Mouse (Mus musculus) midbrain, embryonic 11.5 days (tissue): ENCODE measurements around the gene Spata5. TPM values are rescaled to one million over a fixed set of nuclear protein-coding genes. Genes with fewer than 3 reads are reported as not detected.

Experiments used
- ATAC-seq: fragments of 200-750 bp; cut with Nextera tagmentation; 2 replicates; pipeline ENCODE4 v1.8.0; 2017; ENCODE audit warnings: moderate TSS enrichment, moderate library complexity; ENCODE audit not compliant: low FRiP score
- DNase-seq: peaks from one replicate; pipeline ENCODE4 v3.0.0; 2015; ENCODE audit warnings: low spot score; ENCODE audit errors: missing footprints
- H3K27ac ChIP-seq: fragments of 300-500 bp; sonication (generic); 2 replicates; pipeline ENCODE4 v1.5.1; 2014; ENCODE audit warnings: low read depth, low read length
- H3K27me3 ChIP-seq: fragments of 300-500 bp; sonication (generic); 2 replicates; pipeline ENCODE4 v1.6.1; 2014; ENCODE audit warnings: mild to moderate bottlenecking, low read length, moderate library complexity, mixed read lengths; ENCODE audit not compliant: control insufficient read depth, insufficient read depth
- H3K36me3 ChIP-seq: fragments of 300-500 bp; sonication (generic); 2 replicates; pipeline ENCODE4 v1.6.1; 2014; ENCODE audit warnings: mild to moderate bottlenecking, low read length, moderate library complexity, mixed read lengths; ENCODE audit not compliant: control insufficient read depth, insufficient read depth
- H3K4me1 ChIP-seq: fragments of 300-500 bp; sonication (generic); 2 replicates; pipeline ENCODE4 v1.6.1; 2014; ENCODE audit warnings: low read length; ENCODE audit not compliant: control insufficient read depth, insufficient read depth
- H3K4me2 ChIP-seq: fragments of 300-500 bp; sonication (generic); 2 replicates; pipeline ENCODE4 v1.6.1; 2014; ENCODE audit warnings: mild to moderate bottlenecking, moderate library complexity
- H3K4me3 ChIP-seq: fragments of 300-500 bp; sonication (generic); 2 replicates; pipeline ENCODE4 v1.5.1; 2014; ENCODE audit warnings: low read depth, low read length
- H3K9ac ChIP-seq: fragments of 300-500 bp; sonication (generic); 2 replicates; pipeline ENCODE4 v1.6.1; 2014; ENCODE audit warnings: low read length
- H3K9me3 ChIP-seq: fragments of 300-500 bp; sonication (generic); 2 replicates; pipeline ENCODE4 v1.6.1; 2016; ENCODE audit warnings: low read length; ENCODE audit not compliant: control insufficient read depth
- WGBS: fragments of 180-500 bp; shearing (Covaris S2); extraction: QIAGEN DNeasy Blood & Tissue Kit; methylation state at CpG from one replicate; pipeline ENCODE4 v1.1.7; 2014; 5-methylcytosine and 5-hydroxymethylcytosine counted together
- polyA plus RNA-seq: library from polyadenylated mRNA; unstranded; fragments of >200 nt; fragmentation: Nextera tagmentation; extraction: Ambion mirVana; gene quantifications from 2 replicates; pipeline ENCODE4 v1.2.1, GENCODE M21; 2014

The Spata5 gene
- polyA plus RNA-seq, 1 experiment from 2014 or later, result 42.3 TPM

DNA sequence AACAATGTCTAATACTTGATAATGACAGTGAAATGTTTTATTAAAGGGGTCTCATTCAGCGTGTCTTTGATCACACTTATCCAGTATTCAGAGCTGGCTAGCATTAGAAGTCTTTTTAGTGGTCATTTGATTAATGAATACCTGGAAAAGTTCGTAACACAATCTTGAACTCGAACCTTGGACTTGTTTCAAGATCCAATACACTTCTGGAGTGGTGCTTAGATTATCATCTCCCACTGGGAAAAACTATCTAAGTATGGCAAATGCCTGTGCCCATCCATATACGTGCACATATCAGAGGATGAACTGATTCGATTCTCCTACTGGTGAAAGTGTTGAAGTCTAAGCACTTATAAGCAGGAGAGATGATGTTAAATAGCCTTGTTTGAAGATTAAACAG, 1.4 kb upstream of the Spata5 start:
- Histone ChIP-seq H3K9ac (peak overlapping the region; percentile 71; the same call in 1 of the 2 replicates), H3K36me3 (no peaks in the 10 kb centered on the region), H3K4me2 (peak overlapping the region; percentile 82), H3K4me3 (peak overlapping the region; percentile 83; the same call in 1 of the 2 replicates), H3K27ac (no peak overlapping the region), H3K4me1 (peaks cover 14% of the 10 kb centered on the region), H3K27me3 (no peaks in the 10 kb centered on the region), H3K9me3 (no peaks in the 10 kb centered on the region)
- DNase-seq (no peak), ATAC-seq (no peak)
- WGBS, result 84% methylated on average over 5 of the region's 5 CpGs

GRCm38 (mm10) chr3:37418961-37419457, 687 bp upstream of the Spata5 start:
- H3K27me3 ChIP-seq, result no peaks in the 10 kb centered on the region
- DNase-seq, result no peak
- no peaks in the 10 kb centered on the region for H3K9me3 ChIP-seq
- ATAC-seq, result no peak
- H3K9ac ChIP-seq, result peak overlapping the region; percentile 71
- no peaks in the 10 kb centered on the region for H3K36me3 ChIP-seq
- H3K4me3 ChIP-seq, result peak overlapping the region; percentile 83
- H3K4me2 ChIP-seq, result peak overlapping the region; percentile 82
- H3K27ac ChIP-seq, result peak overlapping the region; percentile 57
- under 1% methylated on average over 30 of the region's 30 CpGs for WGBS
- peaks cover 14% of the 10 kb centered on the region for H3K4me1 ChIP-seq

- H3K27ac ChIP-seq, result peak within 1 kb of the TSS; percentile 57
- ATAC-seq (peak; percentile 87), DNase-seq (peak; percentile 100)
- no peaks in the 10 kb centered on the region for H3K27me3 ChIP-seq
- peak within 1 kb of the TSS; percentile 83 for H3K4me3 ChIP-seq
- H3K4me2 ChIP-seq, result peak within 1 kb of the TSS; percentile 89
- peak within 1 kb of the TSS; percentile 71 for H3K9ac ChIP-seq
- peaks cover 14% of the 10 kb centered on the region for H3K4me1 ChIP-seq
- no peaks in the 10 kb centered on the region for H3K9me3 ChIP-seq
- WGBS, result under 1% methylated on average over 50 of the region's 50 CpGs
- H3K36me3 ChIP-seq, result no peaks in the 10 kb centered on the region
Measured at GRCm38 (mm10) chr3:37420072-37420471, 376 bp downstream of the Spata5 start, which contains the start of gene Nudt6. TSS of gene Nudt6 (minus strand) at chr3:37420211.

DNA sequence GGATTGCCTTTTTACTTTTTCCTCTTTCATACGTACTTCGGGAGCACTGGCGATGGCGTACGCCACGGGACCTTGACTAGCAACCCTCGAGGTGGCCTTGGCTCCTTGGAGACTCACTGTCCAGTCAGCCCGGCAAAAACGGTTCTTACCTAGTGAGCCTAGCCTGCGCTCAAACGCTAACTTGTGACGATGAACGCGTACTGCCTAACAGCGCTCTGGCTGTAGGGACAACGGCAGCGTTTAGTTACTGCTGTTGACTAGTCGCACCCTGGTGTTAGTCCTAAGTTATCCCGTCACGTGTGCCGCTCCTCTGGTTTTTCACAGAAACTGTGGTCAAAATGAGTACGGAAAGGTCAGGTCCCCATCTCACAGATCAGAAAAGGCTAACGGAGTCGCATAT, 945 bp downstream of the Spata5 start:
- DNase-seq (peak; percentile 91), ATAC-seq (no peak)
- WGBS, result under 1% methylated on average over 24 of the region's 24 CpGs
- no peaks in the 10 kb centered on the region for H3K9me3 ChIP-seq
- H3K27ac ChIP-seq, result no peak overlapping the region; the same call in 1 of the 2 replicates
- H3K4me1 ChIP-seq, result peaks cover 14% of the 10 kb centered on the region
- peak overlapping the region; percentile 83 for H3K4me3 ChIP-seq
- H3K36me3 ChIP-seq, result no peaks in the 10 kb centered on the region
- peak overlapping the region; percentile 89 for H3K4me2 ChIP-seq
- H3K27me3 ChIP-seq, result no peaks in the 10 kb centered on the region
- H3K9ac ChIP-seq, result peak overlapping the region; percentile 69

GRCm38 (mm10) chr3:37421179-37421578, 1.5 kb downstream of the Spata5 start:
- ATAC-seq, result no peak

GRCm38 (mm10) chr3:37426069-37426468, 6.4 kb downstream of the Spata5 start:
- 92% methylated on average over 3 of the region's 3 CpGs for WGBS
- Histone ChIP-seq H3K27me3 (no peaks in the 10 kb centered on the region), H3K9ac (no peak overlapping the region), H3K9me3 (no peaks in the 10 kb centered on the region), H3K36me3 (no peaks in the 10 kb centered on the region), H3K27ac (no peak overlapping the region), H3K4me2 (no peak overlapping the region), H3K4me3 (no peak overlapping the region), H3K4me1 (peaks cover 4% of the 10 kb centered on the region)
- ATAC-seq (no peak), DNase-seq (no peak)

More at GRCm38 (mm10) chr3:37421179-37421578, 1.5 kb downstream of the Spata5 start:
- DNase-seq, result no peak
- H3K27ac ChIP-seq, result no peak overlapping the region
- H3K36me3 ChIP-seq, result no peaks in the 10 kb centered on the region
- H3K4me1 ChIP-seq, result peaks cover 14% of the 10 kb centered on the region
- H3K9ac ChIP-seq, result peak overlapping the region; percentile 69
- 13% methylated on average over 3 of the region's 3 CpGs for WGBS
- peak overlapping the region; percentile 83 for H3K4me3 ChIP-seq
- H3K9me3 ChIP-seq, result no peaks in the 10 kb centered on the region
- peak overlapping the region; percentile 89 for H3K4me2 ChIP-seq
- no peaks in the 10 kb centered on the region for H3K27me3 ChIP-seq

DNA sequence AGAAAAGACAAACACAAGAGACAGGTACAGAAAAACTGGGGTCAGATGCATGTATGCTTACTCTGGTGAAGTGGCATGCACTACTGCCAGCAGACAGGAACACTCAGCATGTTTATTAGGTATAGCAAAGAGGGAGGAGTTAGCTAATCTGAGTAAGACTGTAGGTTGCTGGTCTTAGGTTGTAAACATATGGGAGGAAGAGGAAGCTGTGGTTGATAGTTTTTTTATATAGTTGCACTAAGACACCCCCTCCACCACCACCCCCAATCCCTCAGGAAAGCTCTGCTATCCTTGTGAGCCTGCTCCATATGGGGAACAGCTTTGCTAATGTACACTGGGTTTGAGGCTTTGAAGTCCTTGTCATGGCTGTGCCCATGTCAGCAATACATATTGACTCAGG, 10.7 kb downstream of the Spata5 start:
- Histone ChIP-seq H3K4me2 (no peak overlapping the region), H3K9me3 (no peaks in the 10 kb centered on the region), H3K27me3 (no peaks in the 10 kb centered on the region), H3K36me3 (no peaks in the 10 kb centered on the region), H3K27ac (no peak overlapping the region), H3K9ac (no peak overlapping the region), H3K4me3 (no peak overlapping the region), H3K4me1 (no peaks in the 10 kb centered on the region)
- DNase-seq (no peak), ATAC-seq (no peak)

GRCm38 (mm10) chr3:37439770-37440169, 20.1 kb downstream of the Spata5 start:
- Histone ChIP-seq H3K4me1 (no peaks in the 10 kb centered on the region), H3K36me3 (no peaks in the 10 kb centered on the region), H3K4me2 (no peak overlapping the region), H3K4me3 (no peak overlapping the region), H3K27me3 (no peaks in the 10 kb centered on the region), H3K9ac (no peak overlapping the region), H3K9me3 (no peaks in the 10 kb centered on the region), H3K27ac (no peak overlapping the region)
- DNase-seq, result no peak
- no peak for ATAC-seq
- 100% methylated on average over 1 of the region's 1 CpGs for WGBS

DNA sequence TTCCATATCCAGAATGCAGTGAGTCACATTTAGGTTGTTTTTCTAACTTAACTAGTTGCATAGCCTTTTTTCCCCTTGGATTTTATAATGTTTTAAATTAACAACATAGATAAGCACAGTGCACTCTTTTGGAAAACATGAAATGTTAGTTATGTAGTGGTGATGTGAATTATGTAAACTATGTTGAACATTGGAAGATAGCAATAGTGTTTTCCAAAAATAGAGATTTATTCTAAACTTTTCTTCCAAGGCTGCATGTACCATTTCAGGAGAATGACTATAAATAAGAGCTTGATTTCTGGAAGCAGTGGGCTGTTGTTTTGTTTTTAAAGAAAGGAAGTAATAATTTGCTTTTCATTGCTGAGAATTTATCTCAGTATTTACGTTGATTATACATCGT, 23.7 kb downstream of the Spata5 start:
- no peaks in the 10 kb centered on the region for H3K36me3 ChIP-seq
- ATAC-seq (no peak), DNase-seq (no peak)
- H3K27me3 ChIP-seq, result no peaks in the 10 kb centered on the region
- H3K4me2 ChIP-seq, result no peak overlapping the region
- no peak overlapping the region for H3K9ac ChIP-seq
- H3K4me1 ChIP-seq, result no peaks in the 10 kb centered on the region
- H3K9me3 ChIP-seq, result no peaks in the 10 kb centered on the region
- no peak overlapping the region for H3K27ac ChIP-seq
- no peak overlapping the region for H3K4me3 ChIP-seq
- 96% methylated on average over 2 of the region's 2 CpGs for WGBS
